Mouse (Mus musculus): ENCODE results near the gene Gm13277.
"Not testable (repeated sequence)": the region's sequence is repeated elsewhere in the genome, so short reads cannot be mapped to it uniquely, and the experiment has no call there.

Gm13277 gene

DNA sequence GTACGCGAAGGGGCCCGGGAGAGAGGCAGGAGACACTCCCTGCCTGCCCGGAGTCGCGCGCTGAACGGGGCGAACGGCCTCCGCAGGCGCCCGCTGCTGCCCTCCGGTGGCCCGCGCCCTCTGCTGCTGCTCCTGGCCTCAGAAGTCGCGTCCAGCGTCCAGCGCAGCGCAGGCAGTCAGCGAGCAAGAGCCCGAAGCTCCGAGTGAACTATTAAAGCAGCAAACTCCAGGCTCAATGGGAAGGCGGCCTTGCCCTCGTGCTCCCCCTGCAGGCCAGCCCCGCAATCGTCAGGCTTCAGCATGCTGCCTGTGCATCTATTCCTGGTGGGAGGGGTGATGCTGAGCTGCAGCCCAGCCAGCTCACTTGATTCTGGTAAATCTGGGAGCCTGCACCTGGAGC lies 2.8 kb downstream of the Gm13277 start, which contains the start of gene Gm13278:
TSS of gene Gm13278 (plus strand) at position 301 of the 400 bp plus-strand sequence.
- not testable (repeated sequence) for DNase-seq

- DNase-seq: peak; percentile 10 to 48
Measured at GRCm38 (mm10) chr4:88793936-88794675, 5.7 kb downstream of the Gm13277 start, which contains the start of gene Gm13275. Gm13275 (plus strand) TSS chr4:88794487.

DNA sequence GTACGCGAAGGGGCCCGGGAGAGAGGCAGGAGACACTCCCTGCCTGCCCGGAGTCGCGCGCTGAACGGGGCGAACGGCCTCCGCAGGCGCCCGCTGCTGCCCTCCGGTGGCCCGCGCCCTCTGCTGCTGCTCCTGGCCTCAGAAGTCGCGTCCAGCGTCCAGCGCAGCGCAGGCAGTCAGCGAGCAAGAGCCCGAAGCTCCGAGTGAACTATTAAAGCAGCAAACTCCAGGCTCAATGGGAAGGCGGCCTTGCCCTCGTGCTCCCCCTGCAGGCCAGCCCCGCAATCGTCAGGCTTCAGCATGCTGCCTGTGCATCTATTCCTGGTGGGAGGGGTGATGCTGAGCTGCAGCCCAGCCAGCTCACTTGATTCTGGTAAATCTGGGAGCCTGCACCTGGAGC lies 8.7 kb downstream of the Gm13277 start, which contains the start of gene Gm13279:
TSS of gene Gm13279 (plus strand) at position 301 of the 400 bp plus-strand sequence.
- not testable (repeated sequence) for DNase-seq

DNA sequence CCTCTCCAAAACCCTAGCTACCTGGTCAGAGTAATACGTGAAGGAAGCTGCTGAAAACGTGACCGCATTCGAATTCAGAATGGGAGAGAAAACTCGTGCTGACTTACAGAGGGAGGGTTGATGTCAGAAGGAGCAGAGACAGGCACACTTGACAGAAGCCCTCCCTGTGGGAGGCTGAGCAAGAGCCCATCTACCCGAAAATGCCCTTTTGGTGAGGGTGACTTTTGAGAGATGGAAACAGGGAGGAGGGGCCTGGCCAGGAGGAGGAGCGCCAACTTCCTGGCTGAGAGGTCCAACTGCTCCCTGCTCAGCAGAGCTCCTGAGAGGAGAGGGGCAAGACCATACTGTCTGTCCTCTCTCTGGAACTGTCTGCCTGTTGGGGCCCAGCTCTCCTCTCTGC lies 10.9 kb downstream of the Gm13277 start, which contains the start of gene Gm13285:
TSS of gene Gm13285 (plus strand) at position 301 of the 400 bp plus-strand sequence.
- not testable (repeated sequence) for DNase-seq

DNA sequence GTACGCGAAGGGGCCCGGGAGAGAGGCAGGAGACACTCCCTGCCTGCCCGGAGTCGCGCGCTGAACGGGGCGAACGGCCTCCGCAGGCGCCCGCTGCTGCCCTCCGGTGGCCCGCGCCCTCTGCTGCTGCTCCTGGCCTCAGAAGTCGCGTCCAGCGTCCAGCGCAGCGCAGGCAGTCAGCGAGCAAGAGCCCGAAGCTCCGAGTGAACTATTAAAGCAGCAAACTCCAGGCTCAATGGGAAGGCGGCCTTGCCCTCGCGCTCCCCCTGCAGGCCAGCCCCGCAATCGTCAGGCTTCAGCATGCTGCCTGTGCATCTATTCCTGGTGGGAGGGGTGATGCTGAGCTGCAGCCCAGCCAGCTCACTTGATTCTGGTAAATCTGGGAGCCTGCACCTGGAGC lies 14.5 kb downstream of the Gm13277 start, which contains the start of gene Gm13287:
TSS of gene Gm13287 (plus strand) at position 301 of the 400 bp plus-strand sequence.
- not testable (repeated sequence) for DNase-seq

DNA sequence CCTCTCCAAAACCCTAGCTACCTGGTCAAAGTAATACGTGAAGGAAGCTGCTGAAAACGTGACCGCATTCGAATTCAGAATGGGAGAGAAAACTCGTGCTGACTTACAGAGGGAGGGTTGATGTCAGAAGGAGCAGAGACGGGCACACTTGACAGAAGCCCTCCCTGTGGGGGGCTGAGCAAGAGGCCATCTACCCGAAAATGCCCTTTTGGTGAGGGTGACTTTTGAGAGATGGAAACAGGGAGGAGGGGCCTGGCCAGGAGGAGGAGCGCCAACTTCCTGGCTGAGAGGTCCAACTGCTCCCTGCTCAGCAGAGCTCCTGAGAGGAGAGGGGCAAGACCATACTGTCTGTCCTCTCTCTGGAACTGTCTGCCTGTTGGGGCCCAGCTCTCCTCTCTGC lies 16.8 kb downstream of the Gm13277 start, which contains the start of gene Gm13288:
TSS of gene Gm13288 (plus strand) at position 301 of the 400 bp plus-strand sequence.
- not testable (repeated sequence) for DNase-seq

DNA sequence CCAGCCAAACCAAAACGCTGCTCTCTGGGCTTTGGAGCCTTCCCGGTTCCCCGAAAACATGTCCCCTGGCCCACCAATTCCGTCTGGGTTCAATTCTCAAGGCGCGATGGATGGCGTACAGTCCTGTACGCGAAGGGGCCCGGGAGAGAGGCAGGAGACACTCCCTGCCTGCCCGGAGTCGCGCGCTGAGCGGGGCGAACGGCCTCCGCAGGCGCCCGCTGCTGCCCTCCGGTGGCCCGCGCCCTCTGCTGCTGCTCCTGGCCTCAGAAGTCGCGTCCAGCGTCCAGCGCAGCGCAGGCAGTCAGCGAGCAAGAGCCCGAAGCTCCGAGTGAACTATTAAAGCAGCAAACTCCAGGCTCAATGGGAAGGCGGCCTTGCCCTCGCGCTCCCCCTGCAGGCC lies 17.3 kb downstream of the Gm13277 start:
- peak; percentile 20 to 58 for DNase-seq

DNA sequence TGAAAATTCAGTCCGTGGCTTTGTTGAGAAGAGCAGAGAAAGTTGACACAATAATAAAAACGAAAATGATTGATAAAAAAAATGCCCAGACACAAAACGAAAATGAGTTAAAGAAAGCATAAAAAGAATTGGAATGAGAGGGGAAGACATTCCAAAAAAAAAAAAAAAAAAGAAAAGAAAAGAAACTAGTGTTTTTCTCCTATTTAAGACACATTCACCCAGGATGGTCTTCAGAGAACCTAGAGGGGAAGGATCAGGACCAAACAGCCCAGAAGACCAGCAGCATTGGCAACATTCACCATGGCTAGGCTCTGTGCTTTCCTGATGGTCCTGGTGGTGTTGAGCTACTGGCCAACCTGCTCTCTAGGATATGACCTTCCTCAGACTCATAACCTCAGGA lies 27.5 kb downstream of the Gm13277 start, which contains the start of gene Ifna7:
TSS of gene Ifna7 (plus strand) at position 301 of the 400 bp plus-strand sequence.
- no peak for DNase-seq

- no peak for DNase-seq
Measured at GRCm38 (mm10) chr4:88819659-88820058, 31.2 kb downstream of the Gm13277 start, which contains the start of gene Ifna11. Ifna11 (plus strand) TSS chr4:88819959.

GRCm38 (mm10) chr4:88822995-88823394 lies 34.6 kb downstream of the Gm13277 start:
- DNase-seq: peak in 1 of 2 experiments; percentile 24

- not testable (repeated sequence) for DNase-seq
Measured at GRCm38 (mm10) chr4:88827116-88827515, 38.7 kb downstream of the Gm13277 start, which contains the start of gene Ifna6. Ifna6 (plus strand) TSS chr4:88827416.

DNA sequence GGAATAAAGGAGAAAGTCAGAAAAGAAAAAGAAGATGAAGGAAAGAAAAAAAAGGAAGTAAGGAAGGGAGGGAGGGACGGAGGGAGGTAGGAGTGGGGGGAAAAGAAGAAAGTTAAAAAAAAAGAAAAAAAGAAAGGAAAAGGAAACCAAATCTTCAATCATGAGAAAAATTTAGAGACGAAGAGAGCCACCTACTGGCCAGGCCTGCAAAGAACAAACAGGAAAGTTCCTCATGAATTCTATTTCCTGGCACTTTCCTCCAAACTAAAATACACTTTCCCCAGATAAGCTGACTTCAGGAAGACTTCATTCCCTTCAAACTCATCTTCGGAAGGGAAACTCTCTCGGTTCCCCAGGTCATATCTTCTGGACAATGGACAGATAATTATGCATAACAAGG lies 42.1 kb downstream of the Gm13277 start:
- DNase-seq: peak in 1 of 2 experiments; percentile 24

GRCm38 (mm10) chr4:88835225-88835624 lies 46.8 kb downstream of the Gm13277 start, which contains the start of gene Ifna5:
Ifna5 (plus strand) TSS chr4:88835525.
- DNase-seq: not testable (repeated sequence)
